Mouse (Mus musculus): ENCODE measurements around the gene Fgf14.
"Not testable (repeated sequence)": the region's sequence is repeated elsewhere in the genome, so short reads cannot be mapped to it uniquely, and the experiment has no call there.

The Fgf14 gene

DNA sequence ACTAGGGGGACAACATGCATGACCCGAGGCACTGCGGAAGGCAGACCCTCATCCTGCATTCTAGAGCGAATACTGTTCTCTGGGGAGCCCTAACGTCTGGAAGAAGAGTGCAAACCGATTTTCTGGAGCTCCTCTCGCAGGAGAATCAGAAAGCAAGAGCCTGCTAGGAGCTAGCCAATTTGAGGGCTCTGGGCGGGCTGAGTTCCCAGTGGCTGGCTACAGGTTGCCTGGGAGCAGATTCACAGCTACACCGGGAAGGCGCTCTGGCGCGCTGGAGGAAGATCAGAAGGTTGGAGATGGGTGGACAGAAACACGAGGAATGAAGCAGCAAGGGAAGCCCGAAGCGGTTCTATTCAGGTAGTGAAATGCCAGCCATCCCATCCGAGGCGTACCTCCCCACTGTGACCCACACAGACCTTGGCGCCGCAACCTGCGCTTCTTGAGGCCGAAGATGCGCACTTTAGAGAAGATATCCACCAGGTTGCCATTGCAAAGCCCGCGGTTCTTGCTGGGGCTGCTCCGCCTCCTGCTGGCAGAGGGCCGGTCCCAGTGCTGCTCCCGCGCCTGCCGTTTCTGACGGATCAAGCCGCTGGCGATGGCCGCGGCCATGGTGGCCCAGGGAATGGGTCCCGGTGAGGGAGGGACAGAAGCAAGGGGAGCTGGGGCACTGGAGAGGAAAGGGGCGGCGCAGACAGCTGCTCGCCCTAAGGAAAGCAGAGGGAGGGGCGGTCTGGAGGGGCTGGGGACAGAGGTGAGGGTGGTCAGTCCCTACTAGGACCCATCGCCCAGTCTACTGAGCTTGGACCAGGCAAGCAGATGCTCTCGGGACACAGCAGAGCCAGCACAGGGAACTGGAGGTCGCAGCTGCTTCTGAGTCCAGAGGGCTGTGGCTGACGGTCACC is 484.8 kb downstream of the Fgf14 start:
- peak; percentile 35 for DNase-seq (ENCODE audit: low spot score)

DNA sequence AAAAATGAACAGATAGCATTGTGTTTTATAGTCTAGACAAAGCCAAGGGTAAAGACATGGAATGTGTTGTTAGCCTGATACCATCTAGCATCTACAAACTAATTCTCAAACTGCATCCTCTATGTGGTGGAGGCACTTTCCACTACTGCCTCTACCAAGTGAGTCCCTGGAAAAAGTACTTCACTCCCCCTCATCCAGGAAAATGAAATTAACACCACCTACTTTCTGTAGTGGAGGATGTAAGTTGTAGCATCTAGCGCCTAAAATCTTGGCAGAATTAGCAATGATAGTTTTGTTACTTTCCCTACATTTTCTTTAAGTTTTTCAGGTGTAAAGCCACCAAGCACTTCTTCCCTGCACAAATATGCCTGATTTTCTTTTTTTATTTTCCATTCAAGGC is 496.7 kb downstream of the Fgf14 start:
- no peak for DNase-seq (ENCODE audit: low spot score)

DNA sequence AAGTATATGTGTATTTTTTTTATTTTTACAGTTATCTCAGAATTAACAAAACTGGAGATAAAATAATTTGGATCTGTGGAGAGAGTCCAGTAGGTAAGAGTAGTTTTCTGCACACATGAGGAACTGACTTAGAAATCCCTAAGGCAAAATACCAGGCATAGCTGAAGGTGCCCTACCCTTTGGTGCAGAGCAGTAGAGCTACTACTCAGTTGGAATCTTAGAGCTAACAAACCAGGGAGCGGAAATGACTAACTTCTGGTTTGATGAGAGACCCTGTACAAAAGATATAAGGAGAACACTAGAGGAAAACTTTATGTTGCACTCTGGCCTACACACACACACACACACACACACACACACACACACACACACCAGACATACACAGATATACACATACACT is 502.8 kb downstream of the Fgf14 start:
- no peak for DNase-seq (ENCODE audit: low spot score)

DNA sequence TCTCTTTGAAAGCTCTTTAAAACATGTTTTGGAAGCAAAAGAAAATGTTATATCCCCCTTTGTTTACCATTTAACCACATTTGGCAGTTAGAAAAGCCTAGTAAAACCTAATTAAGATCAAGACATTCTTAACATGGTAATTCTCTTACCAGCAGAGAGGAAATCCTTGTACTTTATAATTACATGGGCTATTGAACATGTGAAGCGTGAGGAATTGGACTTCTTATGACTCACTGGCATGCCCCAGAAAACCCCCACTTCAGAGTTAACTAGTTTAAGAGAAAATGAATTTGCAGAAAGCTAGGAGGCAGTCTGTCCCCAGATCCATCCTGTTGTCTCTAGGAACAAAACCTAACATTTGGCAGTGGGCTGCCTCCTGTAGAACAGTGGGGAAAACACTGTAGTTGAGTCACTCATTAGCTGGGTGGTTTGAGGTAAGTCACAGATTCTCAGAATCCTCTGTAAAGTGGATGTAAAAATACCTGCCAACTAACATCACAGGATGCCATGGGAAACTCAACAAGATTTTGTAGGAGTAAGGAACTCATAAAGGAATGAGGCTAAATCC is 513.2 kb downstream of the Fgf14 start:
- DNase-seq (ENCODE audit: low spot score), result no peak

GRCm38 (mm10) chr14:124147378-124147777 is 529.5 kb downstream of the Fgf14 start:
- DNase-seq (ENCODE audit: low spot score), result no peak

GRCm38 (mm10) chr14:124107205-124107873 is 569.6 kb downstream of the Fgf14 start:
- DNase-seq (ENCODE audit: low spot score), result no peak

DNA sequence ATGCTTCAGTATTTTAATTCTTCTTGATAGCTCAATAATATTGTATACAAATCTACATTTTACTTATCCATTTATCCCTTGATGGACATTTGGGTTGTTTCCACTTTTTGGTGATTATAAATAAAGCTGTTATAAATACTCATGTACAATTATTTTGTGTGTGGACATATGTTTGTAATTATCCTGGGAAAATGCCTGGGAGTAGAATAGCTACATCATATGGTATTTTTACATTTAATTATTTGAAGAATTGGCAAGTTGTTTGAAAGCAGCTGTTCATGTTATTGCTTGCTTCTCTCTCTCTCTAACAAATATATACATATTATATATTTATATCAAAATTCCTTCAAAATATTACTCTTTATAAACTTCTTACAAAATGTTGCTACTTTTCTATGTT is 593.8 kb downstream of the Fgf14 start:
- no peak for DNase-seq (ENCODE audit: low spot score)

DNA sequence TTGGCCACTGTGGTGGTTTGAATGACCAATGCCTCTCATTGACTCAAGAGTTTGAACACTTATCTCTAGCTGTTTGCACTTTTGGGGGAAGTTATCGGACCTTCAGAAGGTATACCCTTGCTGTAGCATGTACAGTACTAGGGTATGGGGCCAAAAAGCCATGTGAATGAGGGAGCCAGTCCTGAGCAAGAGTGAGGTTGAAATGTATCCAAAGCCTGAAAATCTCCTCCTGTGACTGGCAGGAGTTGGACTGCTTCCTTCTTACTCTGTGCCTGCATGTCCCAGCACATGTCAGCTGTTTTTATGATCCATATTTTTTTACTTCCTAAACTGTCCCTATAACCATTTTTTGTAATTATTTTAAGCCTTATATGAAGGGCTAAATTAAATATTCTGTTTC is 632.9 kb downstream of the Fgf14 start:
- no peak for DNase-seq (ENCODE audit: low spot score)

GRCm38 (mm10) chr14:124040651-124041050 is 636.3 kb downstream of the Fgf14 start:
- no peak for DNase-seq (ENCODE audit: low spot score)

DNA sequence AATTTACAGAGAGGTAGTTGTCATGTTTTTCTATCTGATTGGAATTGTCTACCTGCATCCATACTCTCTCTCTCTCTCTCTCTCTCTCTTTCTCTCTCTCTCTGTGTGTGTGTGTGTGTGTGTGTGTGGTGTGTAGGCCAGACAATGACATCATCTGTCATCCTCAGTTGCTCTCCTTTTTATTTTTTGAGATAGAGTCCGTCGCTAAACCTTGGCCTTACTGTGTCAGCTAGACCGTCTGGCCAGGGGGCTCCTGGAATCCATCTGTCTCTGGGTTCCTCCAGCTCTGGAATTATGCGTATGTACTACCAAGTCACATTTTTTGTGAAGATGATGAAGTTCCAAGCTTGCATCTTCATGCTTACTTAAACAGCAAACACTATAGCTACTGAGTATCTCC is 639.5 kb downstream of the Fgf14 start:
- DNase-seq (ENCODE audit: low spot score), result no peak

DNA sequence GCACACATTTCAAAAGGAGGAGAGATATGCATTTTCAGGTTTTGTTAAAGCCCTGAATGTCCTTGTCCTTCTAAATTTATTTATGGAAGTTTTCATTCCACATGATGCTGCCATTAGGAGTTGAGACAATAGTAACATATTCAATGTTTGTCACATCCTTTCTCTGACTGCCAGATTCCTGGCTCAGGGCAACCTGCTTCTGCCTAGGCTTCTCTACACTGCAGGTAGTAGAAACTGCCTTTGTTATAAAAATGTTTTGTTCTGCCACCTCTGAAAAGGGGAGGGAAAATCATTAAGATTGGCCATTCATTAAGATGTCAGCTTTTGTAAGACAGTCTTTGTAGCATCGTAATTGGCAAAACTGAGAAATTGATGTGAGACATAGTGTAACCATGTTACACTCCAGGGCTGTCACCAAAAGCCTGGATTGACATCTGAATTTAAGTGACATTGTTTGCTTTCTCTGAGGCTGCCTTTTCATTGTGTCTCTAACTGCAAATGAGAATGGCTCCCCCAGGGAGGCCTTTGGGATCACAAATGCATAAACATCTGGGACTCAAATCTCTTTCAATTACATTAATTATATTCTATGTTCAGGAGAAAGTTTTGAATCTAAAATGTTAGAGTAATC is 640.2 kb downstream of the Fgf14 start:
- no peak for DNase-seq (ENCODE audit: low spot score)

- DNase-seq (ENCODE audit: low spot score), result not testable (repeated sequence)
These were observed 643.6 kb downstream of the Fgf14 start for GRCm38 (mm10) chr14:124033302-124033701.

GRCm38 (mm10) chr14:124027886-124028670 is 648.8 kb downstream of the Fgf14 start:
- DNase-seq (ENCODE audit: low spot score), result no peak

- DNase-seq (ENCODE audit: low spot score), result no peak
These were observed 686.2 kb downstream of the Fgf14 start for GRCm38 (mm10) chr14:123990591-123991195.

DNA sequence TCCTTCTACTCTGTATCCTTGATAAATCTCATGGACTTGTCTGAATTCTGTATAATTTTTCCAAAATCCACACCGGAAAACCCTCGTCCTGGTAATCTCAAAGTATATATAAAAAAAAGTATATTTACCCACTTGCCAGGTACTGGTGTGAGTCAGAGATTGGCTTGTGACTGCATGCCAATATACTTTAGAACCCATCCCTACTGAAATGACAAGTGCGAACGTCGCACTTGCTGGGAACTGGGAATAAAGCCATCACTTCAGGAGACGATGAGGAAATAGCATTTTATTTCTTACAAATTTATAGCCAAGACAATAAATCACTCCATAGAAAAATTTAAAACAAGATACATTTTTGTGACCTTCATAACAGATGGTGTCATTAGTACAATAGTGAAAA is 708.9 kb downstream of the Fgf14 start:
- no peak for DNase-seq (ENCODE audit: low spot score)

DNA sequence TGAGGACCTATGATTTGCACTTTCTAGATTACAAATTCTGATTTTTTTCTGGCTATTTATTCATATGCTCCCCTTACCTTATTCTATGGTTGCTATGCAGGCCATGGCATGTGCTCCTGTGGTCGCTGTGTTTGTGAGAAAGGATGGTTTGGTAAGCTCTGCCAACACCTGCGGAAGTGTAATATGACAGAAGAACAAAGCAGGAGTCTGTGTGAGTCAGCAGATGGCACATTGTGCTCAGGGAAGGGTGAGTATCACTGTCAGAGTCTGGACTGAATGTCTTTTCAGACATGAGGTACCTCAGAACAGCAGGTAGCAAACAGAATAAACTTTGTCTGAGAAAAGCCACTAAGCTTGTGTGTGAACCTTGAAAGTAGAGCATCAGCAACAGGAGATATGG is 710.4 kb downstream of the Fgf14 start:
- no peak for DNase-seq (ENCODE audit: low spot score)

Data from ovary, postnatal 36 days (tissue).